Mouse (Mus musculus): Measurements from ENCODE around the gene Zhx3. TPM values are rescaled to one million over a fixed set of nuclear protein-coding genes. Genes with fewer than 3 reads are reported as not detected.

Zhx3 gene
- 1.1 and 1.3 TPM in 2 replicates for total RNA-seq (2012; rRNA removed)

- TF ChIP-seq MAFK (IDR thresholded peaks at IDR 0.05; ENCODE audit: insufficient read depth, low read depth, low read length) (no peak), ZC3H11A (IDR thresholded peaks at IDR 0.05; ENCODE audit: borderline replicate concordance, low read depth, low read length) (no peak), HCFC1 (IDR thresholded peaks at IDR 0.05; ENCODE audit: borderline replicate concordance, insufficient read depth, low read length) (no peak), ZNF384 (IDR thresholded peaks at IDR 0.05; ENCODE audit: low read depth, low read length) (no peak), CHD2 (IDR thresholded peaks at IDR 0.05; ENCODE audit: low read depth, low read length) (no peak)
- Histone ChIP-seq H3K9me3 (ENCODE audit: control insufficient read depth, insufficient read depth, low read depth, low read length) (no peaks in the 10 kb centered on the region), H3K4me3 (ENCODE audit: insufficient read depth in 1 of 2, low read depth in 1 of 2, low read length in 2 of 2, poor library complexity in 1 of 2, severe bottlenecking in 1 of 2) (peak within 1 kb of the TSS; percentile 71 to 99), H3K9ac (ENCODE audit: insufficient read depth, low read depth, low read length, poor library complexity, severe bottlenecking) (peak within 1 kb of the TSS; percentile 83), H3K27ac (ENCODE audit: insufficient read depth, low read depth, low read length, poor library complexity, severe bottlenecking) (no peak within 1 kb of the TSS), H3K4me1 (ENCODE audit: control insufficient read depth in 2 of 2, insufficient read depth in 2 of 2, low read length in 2 of 2, poor library complexity in 1 of 2) (no peaks in the 10 kb centered on the region; a peak in 1 of 4 replicates), H3K36me3 (ENCODE audit: control insufficient read depth, insufficient read depth, low read length, poor library complexity, severe bottlenecking) (no peaks in the 10 kb centered on the region)
- peak; percentile 72 for DNase-seq (ENCODE audit: low read depth, low spot score)
- in situ Hi-C loops (cut with MboI; ENCODE audit: low sequenced_read_pairs in 2 of 2, unreplicated experiment in 2 of 2), result no loop called here
Measured at GRCm38 (mm10) chr2:160872890-160873382, at the start of gene Zhx3. Gene Zhx3 (minus strand): TSS chr2:160872998.

- Histone ChIP-seq H3K4me3 (ENCODE audit: insufficient read depth in 1 of 2, low read depth in 1 of 2, low read length in 2 of 2, poor library complexity in 1 of 2, severe bottlenecking in 1 of 2) (no peak overlapping the region), H3K27ac (ENCODE audit: insufficient read depth, low read depth, low read length, poor library complexity, severe bottlenecking) (no peak overlapping the region), H3K9me3 (ENCODE audit: control insufficient read depth, insufficient read depth, low read depth, low read length) (no peaks in the 10 kb centered on the region), H3K9ac (ENCODE audit: insufficient read depth, low read depth, low read length, poor library complexity, severe bottlenecking) (no peak overlapping the region), H3K36me3 (ENCODE audit: control insufficient read depth, insufficient read depth, low read length, poor library complexity, severe bottlenecking) (no peaks in the 10 kb centered on the region), H3K4me1 (ENCODE audit: control insufficient read depth in 2 of 2, insufficient read depth in 2 of 2, low read length in 2 of 2, poor library complexity in 1 of 2) (no peaks in the 10 kb centered on the region)
- no peak for DNase-seq (ENCODE audit: low read depth, low spot score)
- in situ Hi-C loops (cut with MboI; ENCODE audit: low sequenced_read_pairs in 2 of 2, unreplicated experiment in 2 of 2), result no loop called here
- TF ChIP-seq MAFK (IDR thresholded peaks at IDR 0.05; ENCODE audit: insufficient read depth, low read depth, low read length) (no peak), CHD2 (IDR thresholded peaks at IDR 0.05; ENCODE audit: low read depth, low read length) (no peak), ZNF384 (IDR thresholded peaks at IDR 0.05; ENCODE audit: low read depth, low read length) (no peak), HCFC1 (IDR thresholded peaks at IDR 0.05; ENCODE audit: borderline replicate concordance, insufficient read depth, low read length) (no peak), ZC3H11A (IDR thresholded peaks at IDR 0.05; ENCODE audit: borderline replicate concordance, low read depth, low read length) (no peak)
Measured at GRCm38 (mm10) chr2:160921285-160921684, 48.5 kb upstream of the Zhx3 start.

GRCm38 (mm10) chr2:160918930-160919215, 46.1 kb upstream of the Zhx3 start:
- H3K9ac ChIP-seq (ENCODE audit: insufficient read depth, low read depth, low read length, poor library complexity, severe bottlenecking), result no peak overlapping the region
- no peak for TF ChIP-seq ZNF384 (IDR thresholded peaks at IDR 0.05; ENCODE audit: low read depth, low read length)
- in situ Hi-C loops (cut with MboI; ENCODE audit: low sequenced_read_pairs in 2 of 2, unreplicated experiment in 2 of 2), result no loop called here
- no peak overlapping the region for H3K27ac ChIP-seq (ENCODE audit: insufficient read depth, low read depth, low read length, poor library complexity, severe bottlenecking)
- H3K4me1 ChIP-seq (ENCODE audit: control insufficient read depth in 2 of 2, insufficient read depth in 2 of 2, low read length in 2 of 2, poor library complexity in 1 of 2), result no peaks in the 10 kb centered on the region
- no peak for DNase-seq (ENCODE audit: low read depth, low spot score)
- H3K4me3 ChIP-seq (ENCODE audit: insufficient read depth in 1 of 2, low read depth in 1 of 2, low read length in 2 of 2, poor library complexity in 1 of 2, severe bottlenecking in 1 of 2), result no peak overlapping the region
- H3K9me3 ChIP-seq (ENCODE audit: control insufficient read depth, insufficient read depth, low read depth, low read length), result no peaks in the 10 kb centered on the region
- H3K36me3 ChIP-seq (ENCODE audit: control insufficient read depth, insufficient read depth, low read length, poor library complexity, severe bottlenecking), result no peaks in the 10 kb centered on the region

GRCm38 (mm10) chr2:160918154-160918929, 45.5 kb upstream of the Zhx3 start:
- in situ Hi-C loops (cut with MboI; ENCODE audit: low sequenced_read_pairs in 2 of 2, unreplicated experiment in 2 of 2), result no loop called here
- H3K9ac ChIP-seq (ENCODE audit: insufficient read depth, low read depth, low read length, poor library complexity, severe bottlenecking), result no peak overlapping the region
- no peak for TF ChIP-seq ZC3H11A (IDR thresholded peaks at IDR 0.05; ENCODE audit: borderline replicate concordance, low read depth, low read length)
- TF ChIP-seq MAFK (IDR thresholded peaks at IDR 0.05; ENCODE audit: insufficient read depth, low read depth, low read length), result no peak
- TF ChIP-seq HCFC1 (IDR thresholded peaks at IDR 0.05; ENCODE audit: borderline replicate concordance, insufficient read depth, low read length), result no peak
- no peak for TF ChIP-seq ZNF384 (IDR thresholded peaks at IDR 0.05; ENCODE audit: low read depth, low read length)
- no peak for TF ChIP-seq CHD2 (IDR thresholded peaks at IDR 0.05; ENCODE audit: low read depth, low read length)
- H3K4me1 ChIP-seq (ENCODE audit: control insufficient read depth in 2 of 2, insufficient read depth in 2 of 2, low read length in 2 of 2, poor library complexity in 1 of 2), result no peaks in the 10 kb centered on the region
- H3K9me3 ChIP-seq (ENCODE audit: control insufficient read depth, insufficient read depth, low read depth, low read length), result no peaks in the 10 kb centered on the region
- H3K4me3 ChIP-seq (ENCODE audit: insufficient read depth in 1 of 2, low read depth in 1 of 2, low read length in 2 of 2, poor library complexity in 1 of 2, severe bottlenecking in 1 of 2), result no peak overlapping the region
- H3K27ac ChIP-seq (ENCODE audit: insufficient read depth, low read depth, low read length, poor library complexity, severe bottlenecking), result no peak overlapping the region
- no peak for DNase-seq (ENCODE audit: low read depth, low spot score)
- H3K36me3 ChIP-seq (ENCODE audit: control insufficient read depth, insufficient read depth, low read length, poor library complexity, severe bottlenecking), result no peaks in the 10 kb centered on the region

- H3K9ac ChIP-seq (ENCODE audit: insufficient read depth, low read depth, low read length, poor library complexity, severe bottlenecking), result no peak overlapping the region
- no peaks in the 10 kb centered on the region for H3K9me3 ChIP-seq (ENCODE audit: control insufficient read depth, insufficient read depth, low read depth, low read length)
- no peak for DNase-seq (ENCODE audit: low read depth, low spot score)
- in situ Hi-C loops (cut with MboI; ENCODE audit: low sequenced_read_pairs in 2 of 2, unreplicated experiment in 2 of 2), result no loop called here
- no peak overlapping the region for H3K4me3 ChIP-seq (ENCODE audit: insufficient read depth in 1 of 2, low read depth in 1 of 2, low read length in 2 of 2, poor library complexity in 1 of 2, severe bottlenecking in 1 of 2)
- no peaks in the 10 kb centered on the region for H3K36me3 ChIP-seq (ENCODE audit: control insufficient read depth, insufficient read depth, low read length, poor library complexity, severe bottlenecking)
- TF ChIP-seq ZC3H11A (IDR thresholded peaks at IDR 0.05; ENCODE audit: borderline replicate concordance, low read depth, low read length) (no peak), MAFK (IDR thresholded peaks at IDR 0.05; ENCODE audit: insufficient read depth, low read depth, low read length) (no peak)
- no peak overlapping the region for H3K27ac ChIP-seq (ENCODE audit: insufficient read depth, low read depth, low read length, poor library complexity, severe bottlenecking)
- no peaks in the 10 kb centered on the region for H3K4me1 ChIP-seq (ENCODE audit: control insufficient read depth in 2 of 2, insufficient read depth in 2 of 2, low read length in 2 of 2, poor library complexity in 1 of 2)
Measured at GRCm38 (mm10) chr2:160917313-160917712, 44.5 kb upstream of the Zhx3 start.
